Mouse (Mus musculus) neutrophil, adult 65 days (primary cell): ENCODE results near the gene C130079G13Rik. TPM values are rescaled to one million over a fixed set of nuclear protein-coding genes. Genes with fewer than 3 reads are reported as not detected.

Source experiments
- total RNA-seq: library from RNA; stranded (reverse); gene quantifications from 2 replicates; pipeline ENCODE4 v1.2.4, GENCODE M21; 2023

The C130079G13Rik gene
- not detected in 2 replicates for total RNA-seq

DNA sequence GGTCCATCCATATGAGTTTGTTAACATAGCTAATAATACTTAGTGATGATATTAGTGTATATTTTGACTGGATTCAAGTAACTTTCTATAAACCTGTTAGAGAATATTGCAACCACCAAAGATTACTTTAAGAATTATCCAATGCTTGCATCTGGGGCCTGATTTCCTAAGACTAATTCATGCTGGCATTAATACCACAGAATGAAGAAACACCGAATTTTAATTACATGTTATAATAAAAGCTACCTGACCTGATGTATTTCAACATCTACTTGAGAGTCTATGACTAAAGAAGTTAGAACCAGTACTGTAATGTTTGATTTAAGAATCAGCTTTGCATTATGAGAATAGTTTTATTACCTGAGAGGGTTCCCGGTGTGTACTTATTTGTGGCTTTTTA lies at the start of gene C130079G13Rik:
Gene C130079G13Rik (plus strand): TSS at position 301 of the 400 bp plus-strand sequence.

Other genes with a start within 250 kb of the C130079G13Rik start
- gene Gm5538, start 195.4 kb upstream of the C130079G13Rik start, total RNA-seq, result not detected in 2 replicates
- not detected in 2 replicates for gene Gm8298, start 64.2 kb upstream of the C130079G13Rik start, total RNA-seq
- not detected in 2 replicates for gene Aadacl2, start 81.5 kb downstream of the C130079G13Rik start, total RNA-seq
- gene Aadac, start 100.5 kb downstream of the C130079G13Rik start, total RNA-seq, result not detected in 2 replicates
- gene Sucnr1, start 156.7 kb downstream of the C130079G13Rik start, total RNA-seq, result not detected in 2 replicates